ENCODE assay signal across 8 mouse cellular contexts in the genomic region with DNA sequence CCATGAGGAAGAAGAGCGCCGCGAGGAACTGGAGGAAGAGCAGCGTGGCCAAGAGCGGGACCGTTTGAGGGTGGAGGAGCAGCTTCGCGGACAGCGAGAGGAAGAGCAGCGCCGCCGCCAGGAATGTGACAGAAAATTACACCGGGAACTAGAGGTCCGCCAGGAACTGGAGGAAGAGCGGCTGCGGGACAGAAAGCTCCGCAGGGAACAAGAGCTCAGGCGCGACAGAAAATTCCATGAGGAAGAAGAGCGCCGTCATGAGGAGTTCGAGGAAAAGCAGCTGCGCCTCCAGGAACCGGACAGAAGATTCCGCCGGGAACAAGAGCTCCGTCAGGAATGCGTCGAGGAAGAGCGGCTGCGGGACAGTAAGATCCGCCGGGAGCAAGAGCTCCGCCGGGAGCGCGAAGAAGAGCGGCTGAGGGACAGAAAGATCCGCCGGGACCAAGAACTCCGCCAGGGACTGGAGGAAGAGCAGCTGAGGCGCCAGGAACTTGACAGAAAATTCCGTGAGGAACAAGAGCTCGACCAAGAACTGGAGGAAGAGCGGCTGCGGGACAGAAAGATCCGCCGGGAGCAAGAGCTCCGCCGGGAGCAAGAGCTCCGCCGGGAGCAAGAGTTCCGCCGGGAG. TPM values are rescaled to one million over a fixed set of nuclear protein-coding genes. Genes with fewer than 3 reads are reported as not detected.
DNase-seq lines count a peak whose midpoint lies in the region; ATAC-seq and TF ChIP-seq lines count a peak whose summit lies in the region.

No protein-coding gene starts in this region.

- no peaks in the 10 kb centered on the region for H3K36me3 ChIP-seq in ES-Bruce4 (ENCODE audit: control insufficient read depth, insufficient read depth, low read length, poor library complexity, severe bottlenecking)
- no peaks in the 10 kb centered on the region for H3K36me3 ChIP-seq in limb, embryonic 15.5 days
- H3K36me3 ChIP-seq in midbrain, postnatal 0 days (ENCODE audit: insufficient read depth, low read length) = no peaks in the 10 kb centered on the region

- peak; percentile 20 for DNase-seq in adrenal gland, postnatal 14 days
- DNase-seq in induced T-regulatory cell, adult 2 months (ENCODE audit: low read depth) = peak; percentile 12
- peak; percentile 60 for DNase-seq in midbrain, postnatal 0 days (ENCODE audit: low spot score)
- DNase-seq in testis, postnatal 10 days (ENCODE audit: low spot score) = peak; percentile 52
- DNase-seq in thymus, adult 18-20 months = no peak

- H3K4me3 ChIP-seq in ES-Bruce4 (ENCODE audit: low read depth, low read length) = peak overlapping the region; percentile 73
- peak overlapping the region; percentile 41 for H3K4me3 ChIP-seq in embryonic fibroblast, embryonic 13.5 days (ENCODE audit: insufficient read depth, low read length)
- peak overlapping the region; percentile 52 for H3K4me3 ChIP-seq in limb, embryonic 15.5 days
- H3K4me3 ChIP-seq in midbrain, postnatal 0 days (ENCODE audit: low read depth, low read length) = peak overlapping the region; percentile 62

- TF ChIP-seq CTCF in ES-Bruce4 (IDR thresholded peaks at IDR 0.05; ENCODE audit: low read depth, low read length) = peak; percentile 23
- TF ChIP-seq CTCF in embryonic fibroblast, embryonic 13.5 days (IDR thresholded peaks at IDR 0.05; ENCODE audit: borderline replicate concordance, insufficient read depth, low read length) = no peak
- TF ChIP-seq CTCF in midbrain, postnatal 0 days (IDR thresholded peaks at IDR 0.05) = peak; percentile 41

- no peaks in the 10 kb centered on the region for H3K4me1 ChIP-seq in ES-Bruce4 (ENCODE audit: control insufficient read depth, insufficient read depth, low read length)
- H3K4me1 ChIP-seq in embryonic fibroblast, embryonic 13.5 days (ENCODE audit: control insufficient read depth, insufficient read depth, low read length) = no peaks in the 10 kb centered on the region
- peaks cover 40% of the 10 kb centered on the region for H3K4me1 ChIP-seq in limb, embryonic 15.5 days
- H3K4me1 ChIP-seq in midbrain, postnatal 0 days (ENCODE audit: insufficient read depth, low read length) = no peaks in the 10 kb centered on the region

- H3K27ac ChIP-seq in ES-Bruce4 (ENCODE audit: insufficient read depth, low read length) = no peak overlapping the region
- H3K27ac ChIP-seq in embryonic fibroblast, embryonic 13.5 days (ENCODE audit: insufficient read depth, low read length) = no peak overlapping the region
- no peak overlapping the region for H3K27ac ChIP-seq in limb, embryonic 15.5 days
- H3K27ac ChIP-seq in midbrain, postnatal 0 days (ENCODE audit: low read depth, low read length) = no peak overlapping the region

- no peak for ATAC-seq in limb, embryonic 15.5 days (ENCODE audit: insufficient number of reproducible peaks, low FRiP score, low TSS enrichment, low read depth)
- no peak for ATAC-seq in midbrain, postnatal 0 days (ENCODE audit: low FRiP score)

- 1% methylated on average over 54 of the region's 54 CpGs for WGBS in limb, embryonic 15.5 days
- 1% methylated on average over 54 of the region's 54 CpGs for WGBS in midbrain, postnatal 0 days

- H3K4me2 ChIP-seq in limb, embryonic 15.5 days = peak overlapping the region; percentile 97
- peak overlapping the region; percentile 94 for H3K4me2 ChIP-seq in midbrain, postnatal 0 days (ENCODE audit: low read depth, low read length, poor library complexity, severe bottlenecking)

- no peak for TF ChIP-seq POLR2A in ES-Bruce4 (IDR thresholded peaks at IDR 0.05; ENCODE audit: insufficient read depth, low read length)
- no peak for TF ChIP-seq POLR2A in embryonic fibroblast, embryonic 13.5 days (IDR thresholded peaks at IDR 0.05; ENCODE audit: low read depth, low read length)

- H3K9ac ChIP-seq in ES-Bruce4 (ENCODE audit: low read depth, poor library complexity, severe bottlenecking) = peak overlapping the region; percentile 52
- H3K9ac ChIP-seq in limb, embryonic 15.5 days = peak overlapping the region; percentile 10; the same call in 1 of the 2 replicates
- H3K9ac ChIP-seq in midbrain, postnatal 0 days (replicated peaks; ENCODE audit: low read length, poor library complexity, severe bottlenecking) = peak overlapping the region; percentile 51

- H3K9me3 ChIP-seq in ES-Bruce4 (replicated peaks; ENCODE audit: control insufficient read depth, insufficient read depth, low read length, poor library complexity, severe bottlenecking) = no peaks in the 10 kb centered on the region
- no peaks in the 10 kb centered on the region for H3K9me3 ChIP-seq in limb, embryonic 15.5 days
- H3K9me3 ChIP-seq in midbrain, postnatal 0 days (ENCODE audit: low read length) = no peaks in the 10 kb centered on the region

- H3K27me3 ChIP-seq in ES-Bruce4 (ENCODE audit: control insufficient read depth, insufficient read depth, low read length, poor library complexity, severe bottlenecking) = peaks cover 5% of the 10 kb centered on the region; the same call in 1 of the 2 replicates
- H3K27me3 ChIP-seq in limb, embryonic 15.5 days = peaks cover 51% of the 10 kb centered on the region
- H3K27me3 ChIP-seq in midbrain, postnatal 0 days (ENCODE audit: insufficient read depth, low read length) = peaks cover 13% of the 10 kb centered on the region; the same call in 1 of the 2 replicates

- no peak for TF ChIP-seq EP300 in ES-Bruce4 (IDR thresholded peaks at IDR 0.05; ENCODE audit: insufficient read depth, low read depth, low read length)

RNA-seq across cellular contexts. Expression of a gene that starts 4.1 kb away (rescaled TPM):
- polyA plus RNA-seq in ES-Bruce4 (2011; ENCODE audit: insufficient read depth, insufficient read length, low read depth, missing spikeins) = 1.3 and 1.6 TPM in 2 replicates
- total RNA-seq in adrenal gland, postnatal 14 days (2021) = 0.34 and 0.37 TPM in 2 replicates
- polyA plus RNA-seq in embryonic fibroblast, embryonic 13.5 days (2011; ENCODE audit: insufficient read length, low read depth, missing spikeins) = 0.17 and 0.32 TPM in 2 replicates
- polyA plus RNA-seq in limb, embryonic 15.5 days (2015; fragmentation: Nextera tagmentation; extraction: Ambion mirVana) = 4.3 and 4.7 TPM in 2 replicates
- 0.24 and 0.77 TPM in 2 replicates for total RNA-seq in midbrain, postnatal 0 days (2014; rRNA removed)
- polyA plus RNA-seq in midbrain, postnatal 0 days (2015; fragmentation: Nextera tagmentation; extraction: Ambion mirVana) = 1.8 and 2.1 TPM in 2 replicates

RNA-seq across cellular contexts. Expression of a gene that starts 22.3 kb away (rescaled TPM):
- polyA plus RNA-seq in ES-Bruce4 (2011; ENCODE audit: insufficient read depth, insufficient read length, low read depth, missing spikeins) = not detected in 2 replicates
- 0.15 TPM in 1 of 2 replicates, not detected in the other for total RNA-seq in adrenal gland, postnatal 14 days (2021)
- not detected in 2 replicates for polyA plus RNA-seq in embryonic fibroblast, embryonic 13.5 days (2011; ENCODE audit: insufficient read length, low read depth, missing spikeins)
- 0.09 TPM in 1 of 2 replicates, not detected in the other for polyA plus RNA-seq in limb, embryonic 15.5 days (2015; fragmentation: Nextera tagmentation; extraction: Ambion mirVana)
- total RNA-seq in midbrain, postnatal 0 days (2014; rRNA removed) = not detected in 2 replicates
- not detected in 2 replicates for polyA plus RNA-seq in midbrain, postnatal 0 days (2015; fragmentation: Nextera tagmentation; extraction: Ambion mirVana)

RNA-seq across cellular contexts. Expression of a gene that starts 52.7 kb away (rescaled TPM):
- polyA plus RNA-seq in ES-Bruce4 (2011; ENCODE audit: insufficient read depth, insufficient read length, low read depth, missing spikeins) = not detected in 2 replicates
- total RNA-seq in adrenal gland, postnatal 14 days (2021) = not detected in 2 replicates
- polyA plus RNA-seq in embryonic fibroblast, embryonic 13.5 days (2011; ENCODE audit: insufficient read length, low read depth, missing spikeins) = not detected in 2 replicates
- polyA plus RNA-seq in limb, embryonic 15.5 days (2015; fragmentation: Nextera tagmentation; extraction: Ambion mirVana) = 0.05 and 0.16 TPM in 2 replicates
- not detected in 2 replicates for total RNA-seq in midbrain, postnatal 0 days (2014; rRNA removed)
- polyA plus RNA-seq in midbrain, postnatal 0 days (2015; fragmentation: Nextera tagmentation; extraction: Ambion mirVana) = not detected in 2 replicates

Comparison
In these comparisons a context has a peak if more than half of its experiments do, and no peak if none do; other contexts are left out.
1. DNase-seq: peak in adrenal gland, postnatal 14 days (single experiment), induced T-regulatory cell, adult 2 months (single experiment), midbrain, postnatal 0 days (single experiment) and testis, postnatal 10 days (single experiment); none in thymus, adult 18-20 months (0 of 2).
2. Peak in every context shown above with its lines, with median percentiles within 50 percentile points of each other: H3K4me3 ChIP-seq and H3K9ac ChIP-seq.